Comparison of ENCODE assay signal across 28 mouse cellular contexts in the genomic region with DNA sequence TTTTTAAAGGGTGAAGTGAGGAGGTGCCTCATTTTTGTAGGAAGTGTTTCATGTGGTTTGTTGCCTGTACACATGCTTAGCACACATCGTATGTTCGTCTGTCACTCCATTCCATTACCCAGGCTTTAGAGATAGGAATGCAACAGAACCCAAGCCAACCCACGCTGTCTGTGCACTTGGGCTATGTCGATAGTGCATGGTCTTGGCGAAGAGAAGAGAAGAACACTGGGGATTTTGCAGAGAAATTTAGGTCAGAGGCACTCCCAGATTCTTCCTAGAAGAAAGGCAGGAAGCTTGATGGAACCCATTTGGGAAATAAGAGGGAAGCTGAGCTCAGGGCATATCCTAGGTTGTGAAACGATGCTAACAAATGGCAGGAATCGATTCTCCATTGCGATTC.
DNase-seq lines count a peak whose midpoint lies in the region; ATAC-seq lines count a peak whose summit lies in the region.
"Had no signal": no experiment of that assay in that cellular context is flagged by ENCODE, and none has a peak within 500 bp of the region (broad histone marks: within the 10 kb centered on the region; RNA-seq: fewer than 3 reads in every experiment).

No protein-coding gene starts in this region.

- no peaks in the 10 kb centered on the region for H3K27me3 ChIP-seq in heart, embryonic 11.5 days (ENCODE audit: control insufficient read depth, insufficient read depth, low read length)
- H3K27me3 ChIP-seq in heart, embryonic 10.5 days (ENCODE audit: insufficient read depth, poor library complexity, severe bottlenecking), result no peaks in the 10 kb centered on the region
- no peaks in the 10 kb centered on the region for H3K27me3 ChIP-seq in kidney, embryonic 15.5 days
- H3K27me3 ChIP-seq: CH12.LX; embryonic facial prominence, embryonic 13.5 days; forebrain, embryonic 12.5 days; forebrain, embryonic 15.5 days; heart, embryonic 15.5 days; hindbrain, embryonic 12.5 days; hindbrain, embryonic 15.5 days; Patski had no signal

- DNase-seq in adrenal gland, postnatal 10 days, result peak; percentile 9
- DNase-seq in adrenal gland, adult 2 months, result no peak
- DNase-seq in heart, adult 11 months, result peak; percentile 93
- peak; percentile 38 for DNase-seq in heart, adult 8-10 months (ENCODE audit: low spot score)
- no peak for DNase-seq in heart, embryonic 10.5 days (ENCODE audit: low spot score)
- DNase-seq: adrenal gland, postnatal 25 days; B cell, adult 2 months; cerebellum, adult 11-12 months; cerebellum, adult 8-10 months; cerebellum, postnatal 10 days; cerebellum, postnatal 36 days; embryo, embryonic 11 days; gastrocnemius, postnatal 25 days; heart, postnatal 10 days had no signal

- H3K9me3 ChIP-seq in heart, embryonic 11.5 days (replicated peaks; ENCODE audit: control insufficient read depth, low read length), result no peaks in the 10 kb centered on the region
- H3K9me3 ChIP-seq in heart, embryonic 10.5 days, result no peaks in the 10 kb centered on the region
- no peaks in the 10 kb centered on the region for H3K9me3 ChIP-seq in kidney, embryonic 15.5 days (replicated peaks)
- H3K9me3 ChIP-seq: embryonic facial prominence, embryonic 10.5 days; embryonic facial prominence, embryonic 13.5 days; forebrain, embryonic 12.5 days; forebrain, embryonic 15.5 days; heart, embryonic 15.5 days; hindbrain, embryonic 12.5 days; hindbrain, embryonic 15.5 days had no signal

- no peak overlapping the region for H3K9ac ChIP-seq in heart, embryonic 11.5 days (ENCODE audit: low read depth, low read length)
- no peak overlapping the region for H3K9ac ChIP-seq in kidney, embryonic 15.5 days
- H3K9ac ChIP-seq: embryonic facial prominence, embryonic 13.5 days; forebrain, embryonic 12.5 days; forebrain, embryonic 15.5 days; heart, embryonic 15.5 days; hindbrain, embryonic 12.5 days; hindbrain, embryonic 15.5 days had no signal

- ATAC-seq in heart, embryonic 11.5 days (replicated peaks; ENCODE audit: insufficient number of reproducible peaks, low FRiP score, low TSS enrichment), result no peak
- no peak for ATAC-seq in kidney, embryonic 15.5 days (replicated peaks; ENCODE audit: low FRiP score)
- ATAC-seq: forebrain, embryonic 15.5 days; intestine, postnatal 0 days; Patski had no signal

- H3K4me3 ChIP-seq in heart, embryonic 11.5 days (ENCODE audit: low read depth, low read length), result no peak overlapping the region
- no peak overlapping the region for H3K4me3 ChIP-seq in heart, embryonic 10.5 days
- H3K4me3 ChIP-seq in kidney, embryonic 15.5 days (replicated peaks), result no peak overlapping the region
- H3K4me3 ChIP-seq: embryonic facial prominence, embryonic 10.5 days; embryonic facial prominence, embryonic 13.5 days; erythroblast, embryonic 14.5 days; forebrain, embryonic 12.5 days; forebrain, embryonic 15.5 days; heart, embryonic 15.5 days; hindbrain, embryonic 12.5 days; hindbrain, embryonic 15.5 days had no signal

- WGBS in heart, embryonic 11.5 days (ENCODE audit: insufficient replicate concordance), result 87% methylated on average over 8 of the region's 8 CpGs
- WGBS in heart, embryonic 10.5 days, result 84% methylated on average over 8 of the region's 8 CpGs
- WGBS in kidney, embryonic 15.5 days, result 89% methylated on average over 8 of the region's 8 CpGs

- H3K36me3 ChIP-seq in heart, embryonic 11.5 days (ENCODE audit: control insufficient read depth, insufficient read depth, low read length), result no peaks in the 10 kb centered on the region
- no peaks in the 10 kb centered on the region for H3K36me3 ChIP-seq in heart, embryonic 10.5 days
- H3K36me3 ChIP-seq in kidney, embryonic 15.5 days, result no peaks in the 10 kb centered on the region
- H3K36me3 ChIP-seq: embryonic facial prominence, embryonic 10.5 days; embryonic facial prominence, embryonic 13.5 days; forebrain, embryonic 12.5 days; forebrain, embryonic 15.5 days; G1E; heart, embryonic 15.5 days; hindbrain, embryonic 12.5 days; hindbrain, embryonic 15.5 days had no signal

- H3K4me2 ChIP-seq in heart, embryonic 11.5 days, result no peak overlapping the region
- no peak overlapping the region for H3K4me2 ChIP-seq in kidney, embryonic 15.5 days
- H3K4me2 ChIP-seq: embryonic facial prominence, embryonic 13.5 days; forebrain, embryonic 12.5 days; forebrain, embryonic 15.5 days; heart, embryonic 15.5 days; hindbrain, embryonic 12.5 days; hindbrain, embryonic 15.5 days had no signal

- H3K4me1 ChIP-seq in heart, embryonic 11.5 days (ENCODE audit: control insufficient read depth, insufficient read depth, low read length), result no peaks in the 10 kb centered on the region
- no peaks in the 10 kb centered on the region for H3K4me1 ChIP-seq in heart, embryonic 10.5 days
- H3K4me1 ChIP-seq in kidney, embryonic 15.5 days, result no peaks in the 10 kb centered on the region
- H3K4me1 ChIP-seq: embryonic facial prominence, embryonic 10.5 days; embryonic facial prominence, embryonic 13.5 days; forebrain, embryonic 12.5 days; forebrain, embryonic 15.5 days; hindbrain, embryonic 12.5 days; hindbrain, embryonic 15.5 days had no signal

- H3K27ac ChIP-seq in heart, embryonic 11.5 days (ENCODE audit: low read depth, low read length), result no peak overlapping the region
- H3K27ac ChIP-seq in heart, embryonic 10.5 days, result no peak overlapping the region
- H3K27ac ChIP-seq in kidney, embryonic 15.5 days, result no peak overlapping the region
- H3K27ac ChIP-seq: embryonic facial prominence, embryonic 10.5 days; embryonic facial prominence, embryonic 13.5 days; forebrain, embryonic 12.5 days; forebrain, embryonic 15.5 days; heart, embryonic 15.5 days; hindbrain, embryonic 12.5 days; hindbrain, embryonic 15.5 days had no signal

Comparison
In these comparisons a context has a peak if more than half of its experiments do, and no peak if none do; other contexts are left out.
1. DNase-seq: peak in adrenal gland, postnatal 10 days (single experiment), heart, adult 11 months (single experiment) and heart, adult 8-10 months (single experiment); none in adrenal gland, adult 2 months (single experiment) and heart, embryonic 10.5 days (single experiment).